Mouse (Mus musculus): Measurements from ENCODE around the gene Cdk15.

Cdk15 gene

GRCm38 (mm10) chr1:59376021-59376548, 119.4 kb downstream of the Cdk15 start:
- DNase-seq (ENCODE audit: low read depth, low spot score) = no peak

GRCm38 (mm10) chr1:59376557-59376956, 119.9 kb downstream of the Cdk15 start:
- DNase-seq (ENCODE audit: low read depth, low spot score) = no peak

GRCm38 (mm10) chr1:59377312-59377711, 120.6 kb downstream of the Cdk15 start:
- DNase-seq (ENCODE audit: low read depth, low spot score) = no peak

GRCm38 (mm10) chr1:59380926-59381325, 124.2 kb downstream of the Cdk15 start:
- DNase-seq (ENCODE audit: low read depth, low spot score) = no peak

- no peak for DNase-seq (ENCODE audit: low read depth, low spot score)
These were observed 124.8 kb downstream of the Cdk15 start for GRCm38 (mm10) chr1:59381483-59381882.

GRCm38 (mm10) chr1:59382516-59382915, 125.8 kb downstream of the Cdk15 start:
- DNase-seq (ENCODE audit: low read depth, low spot score) = no peak

GRCm38 (mm10) chr1:59383049-59383610, 126.4 kb downstream of the Cdk15 start:
- no peak for DNase-seq (ENCODE audit: low read depth, low spot score)

GRCm38 (mm10) chr1:59384400-59384799, 127.7 kb downstream of the Cdk15 start:
- no peak for DNase-seq (ENCODE audit: low read depth, low spot score)

GRCm38 (mm10) chr1:59385641-59386040, 128.9 kb downstream of the Cdk15 start:
- no peak for DNase-seq (ENCODE audit: low read depth, low spot score)

GRCm38 (mm10) chr1:59387542-59388314, 131.0 kb downstream of the Cdk15 start:
- no peak for DNase-seq (ENCODE audit: low read depth, low spot score)

GRCm38 (mm10) chr1:59389181-59389580, 132.5 kb downstream of the Cdk15 start:
- no peak for DNase-seq (ENCODE audit: low read depth, low spot score)

- DNase-seq (ENCODE audit: low read depth, low spot score) = no peak
These were observed 135.0 kb downstream of the Cdk15 start for GRCm38 (mm10) chr1:59391736-59392135.

- DNase-seq (ENCODE audit: low read depth, low spot score) = no peak
These were observed 137.4 kb downstream of the Cdk15 start for GRCm38 (mm10) chr1:59394072-59394471.

GRCm38 (mm10) chr1:59394616-59395015, 137.9 kb downstream of the Cdk15 start:
- no peak for DNase-seq (ENCODE audit: low read depth, low spot score)

- DNase-seq (ENCODE audit: low read depth, low spot score) = no peak
These were observed 139.3 kb downstream of the Cdk15 start for GRCm38 (mm10) chr1:59395992-59396391.

- DNase-seq (ENCODE audit: low read depth, low spot score) = no peak
These were observed 143.0 kb downstream of the Cdk15 start for GRCm38 (mm10) chr1:59399554-59400325.

- no peak for DNase-seq (ENCODE audit: low read depth, low spot score)
These were observed 144.5 kb downstream of the Cdk15 start for GRCm38 (mm10) chr1:59401253-59401652.

All from CD4-positive helper T cell, adult 2 months (primary cell).